Mouse (Mus musculus): ENCODE results near the gene Rsl1.
"Not testable (repeated sequence)": the region's sequence is repeated elsewhere in the genome, so short reads cannot be mapped to it uniquely, and the experiment has no call there.

DNA sequence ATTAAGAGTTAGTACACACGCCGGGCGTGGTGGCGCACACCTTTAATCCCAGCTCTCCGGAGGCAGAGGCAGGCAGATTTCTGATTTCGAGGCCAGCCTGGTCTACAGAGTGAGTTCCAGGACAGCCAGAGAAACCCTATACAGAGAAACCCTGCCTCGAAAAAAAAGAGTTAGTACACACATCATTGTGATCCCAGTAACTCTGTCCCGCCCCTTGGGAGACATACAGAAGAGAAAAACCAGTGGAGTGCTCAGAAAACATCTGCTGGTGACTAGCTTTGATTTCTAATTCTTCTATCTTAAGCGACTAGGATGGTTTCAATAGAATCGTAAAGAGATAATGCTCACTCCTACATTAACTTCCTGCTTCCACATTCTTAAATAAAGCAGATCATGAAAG, 45.5 kb upstream of the Rsl1 start:
- TF ChIP-seq CTCF (IDR thresholded peaks at IDR 0.05; ENCODE audit: low read depth, low read length); POLR2A (IDR thresholded peaks at IDR 0.05; ENCODE audit: borderline replicate concordance, low read depth, low read length): not testable (repeated sequence)
